Mouse (Mus musculus): ENCODE measurements around the gene Psmg4. TPM values are rescaled to one million over a fixed set of nuclear protein-coding genes. Genes with fewer than 3 reads are reported as not detected.

Gene Psmg4
- polyA plus RNA-seq, 1 experiment from 2014 or later: 99.9 TPM

DNA sequence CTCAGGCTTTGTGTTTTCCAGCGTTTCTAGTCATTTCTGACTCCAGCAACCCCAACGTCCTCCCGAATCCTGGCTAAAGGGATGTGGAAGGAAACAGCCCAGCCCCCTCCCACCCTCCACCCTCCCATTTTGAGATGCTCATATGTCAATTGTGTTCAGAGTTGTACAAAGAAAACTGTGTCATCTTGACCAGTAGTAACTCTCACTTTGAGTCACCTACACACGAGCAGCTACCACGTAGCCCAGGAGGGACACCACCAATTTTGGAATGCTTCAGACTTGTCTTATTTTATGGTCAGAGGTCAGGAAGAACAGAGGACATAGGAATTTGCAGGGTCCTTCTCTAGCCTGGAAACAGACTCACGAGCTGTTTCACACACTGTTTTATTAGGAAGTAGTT lies 11.3 kb downstream of the Psmg4 start:
- no peak overlapping the region for H3K27ac ChIP-seq (replicated peaks)
- peaks cover 23% of the 10 kb centered on the region for H3K36me3 ChIP-seq (replicated peaks)
- no peaks in the 10 kb centered on the region for H3K27me3 ChIP-seq (replicated peaks; ENCODE audit: low read depth, poor library complexity, severe bottlenecking)
- H3K4me1 ChIP-seq: no peaks in the 10 kb centered on the region
- no peaks in the 10 kb centered on the region for H3K9me3 ChIP-seq
- no peak for DNase-seq (ENCODE audit: low spot score)
- 92% methylated on average over 6 of the region's 6 CpGs for WGBS
- H3K4me3 ChIP-seq: no peak overlapping the region

DNA sequence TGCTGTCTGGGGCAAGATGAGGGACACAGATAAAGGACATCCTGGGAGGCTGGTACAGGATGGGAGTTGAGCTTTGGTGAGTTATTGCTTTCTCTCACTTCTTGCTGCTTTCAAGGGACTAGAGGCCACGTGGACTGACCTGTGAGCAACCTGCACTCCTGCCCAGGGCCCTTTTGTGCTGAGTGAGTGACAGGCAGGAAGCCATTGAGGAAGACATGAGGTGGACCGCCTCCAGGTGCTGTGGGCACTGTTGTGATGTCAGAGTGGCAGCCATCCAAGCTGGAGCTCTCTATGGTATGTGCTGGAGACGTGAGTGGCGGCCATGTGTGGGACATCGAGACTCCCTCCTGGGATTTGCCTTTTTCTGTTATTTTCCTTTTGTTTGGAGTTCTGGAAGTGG lies 18.9 kb downstream of the Psmg4 start:
- peaks cover 53% of the 10 kb centered on the region for H3K36me3 ChIP-seq (replicated peaks)
- no peak overlapping the region for H3K27ac ChIP-seq (replicated peaks)

DNA sequence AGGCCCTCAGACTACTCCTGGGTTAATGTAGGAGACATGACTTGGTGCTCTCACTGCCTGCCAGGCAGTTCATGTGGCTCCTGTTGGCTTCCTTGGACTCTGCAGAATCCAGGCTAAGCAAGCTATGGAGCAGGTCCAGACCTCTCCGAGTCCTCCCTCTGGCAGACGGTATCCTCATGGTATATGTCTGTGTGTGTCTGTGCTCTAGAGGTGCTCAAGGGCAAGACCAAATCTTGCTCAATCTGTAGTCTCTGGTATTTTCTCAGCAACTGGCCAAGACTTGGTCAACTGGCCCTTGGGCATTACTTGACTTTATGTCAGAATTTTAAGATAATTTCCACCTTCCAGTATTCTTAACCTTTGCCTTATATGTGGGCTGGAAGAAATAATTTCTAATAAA lies 22.6 kb downstream of the Psmg4 start:
- no peaks in the 10 kb centered on the region for H3K27me3 ChIP-seq (replicated peaks; ENCODE audit: low read depth, poor library complexity, severe bottlenecking)
- DNase-seq (ENCODE audit: low spot score): no peak
- H3K4me1 ChIP-seq: no peaks in the 10 kb centered on the region
- H3K36me3 ChIP-seq (replicated peaks): peaks cover 29% of the 10 kb centered on the region
- H3K4me3 ChIP-seq: no peak overlapping the region
- WGBS: 92% methylated on average over 2 of the region's 2 CpGs
- H3K9me3 ChIP-seq: no peaks in the 10 kb centered on the region
- H3K27ac ChIP-seq (replicated peaks): no peak overlapping the region

More for the DNA sequence above, 18.9 kb downstream of the Psmg4 start:
- Histone ChIP-seq H3K27me3 (replicated peaks; ENCODE audit: low read depth, poor library complexity, severe bottlenecking) (no peaks in the 10 kb centered on the region), H3K4me3 (no peak overlapping the region), H3K9me3 (no peaks in the 10 kb centered on the region), H3K4me1 (no peaks in the 10 kb centered on the region)
- WGBS: 82% methylated on average over 5 of the region's 5 CpGs
- no peak for DNase-seq (ENCODE audit: low spot score)

DNA sequence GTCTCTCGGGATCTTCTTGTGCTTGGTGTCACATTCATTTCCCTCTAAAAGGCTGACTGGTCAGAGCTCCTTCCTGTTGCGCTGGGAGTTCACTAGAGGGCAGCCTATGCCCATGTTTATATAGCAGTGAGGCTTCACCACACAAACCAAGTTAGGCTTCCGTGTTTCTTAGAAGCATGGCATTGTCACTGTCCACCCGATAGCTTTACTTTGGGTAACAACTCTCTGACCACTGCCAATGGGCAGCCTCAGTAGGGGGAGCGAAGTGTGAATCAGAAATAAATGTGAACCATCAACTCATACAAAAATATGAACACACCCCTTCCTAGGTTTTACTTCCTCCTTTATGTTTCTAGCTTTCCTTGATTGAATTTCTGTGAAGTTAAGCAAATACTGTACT lies 24.8 kb downstream of the Psmg4 start:
- Histone ChIP-seq H3K27ac (replicated peaks) (no peak overlapping the region), H3K4me1 (peaks cover under 1% of the 10 kb centered on the region; the same call in 1 of the 2 replicates), H3K27me3 (replicated peaks; ENCODE audit: low read depth, poor library complexity, severe bottlenecking) (no peaks in the 10 kb centered on the region), H3K9me3 (no peaks in the 10 kb centered on the region), H3K4me3 (no peak overlapping the region), H3K36me3 (replicated peaks) (peaks cover 7% of the 10 kb centered on the region)
- 16% methylated on average over 5 of the region's 5 CpGs for WGBS
- DNase-seq (ENCODE audit: low spot score): peak; percentile 70

DNA sequence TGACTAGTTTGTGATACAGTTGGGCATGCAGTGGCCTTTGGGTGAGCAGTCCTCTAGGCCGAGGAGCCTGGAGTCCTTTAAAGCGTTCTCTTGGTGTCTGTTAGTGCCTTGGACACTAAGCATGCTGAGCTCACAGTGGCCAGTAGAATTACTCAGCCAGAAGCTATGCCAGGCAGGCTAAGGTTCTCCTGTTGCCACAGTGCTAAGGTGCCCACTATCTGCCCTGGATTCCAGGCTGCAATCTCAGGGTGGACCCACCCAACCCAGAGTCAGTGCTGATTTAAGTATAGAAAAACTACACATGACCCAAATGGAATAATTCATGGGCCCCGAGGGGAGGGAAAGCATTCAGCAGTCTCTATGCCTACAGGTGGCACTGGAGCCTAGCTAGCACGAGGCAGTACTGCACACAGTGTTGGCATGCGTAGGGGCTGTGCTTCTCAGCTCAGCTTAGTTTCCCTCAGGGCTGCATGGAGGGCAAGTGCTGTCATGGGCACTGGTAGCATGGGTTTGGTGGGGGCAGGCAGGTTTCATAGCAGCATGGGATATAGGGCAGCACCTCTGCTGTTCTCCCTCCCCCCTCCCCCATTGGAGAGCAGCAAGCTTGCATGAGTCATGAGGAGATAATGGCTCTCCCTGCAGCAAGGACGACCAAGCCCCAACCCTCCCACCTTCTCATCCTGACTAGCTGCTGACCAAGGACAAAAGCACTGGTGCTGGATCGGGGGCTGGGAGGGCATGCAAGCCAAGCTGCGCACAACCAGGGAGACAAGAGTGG lies 29.8 kb downstream of the Psmg4 start:
- WGBS: 68% methylated on average over 8 of the region's 8 CpGs
- DNase-seq (ENCODE audit: low spot score): no peak
- Histone ChIP-seq H3K27me3 (replicated peaks; ENCODE audit: low read depth, poor library complexity, severe bottlenecking) (no peaks in the 10 kb centered on the region), H3K36me3 (replicated peaks) (peaks cover 27% of the 10 kb centered on the region), H3K4me1 (peaks cover 15% of the 10 kb centered on the region), H3K9me3 (no peaks in the 10 kb centered on the region), H3K4me3 (no peak overlapping the region), H3K27ac (replicated peaks) (0 out of 2 replicates have a peak overlapping the region, but pooled peaks have one; percentile 26)

DNA sequence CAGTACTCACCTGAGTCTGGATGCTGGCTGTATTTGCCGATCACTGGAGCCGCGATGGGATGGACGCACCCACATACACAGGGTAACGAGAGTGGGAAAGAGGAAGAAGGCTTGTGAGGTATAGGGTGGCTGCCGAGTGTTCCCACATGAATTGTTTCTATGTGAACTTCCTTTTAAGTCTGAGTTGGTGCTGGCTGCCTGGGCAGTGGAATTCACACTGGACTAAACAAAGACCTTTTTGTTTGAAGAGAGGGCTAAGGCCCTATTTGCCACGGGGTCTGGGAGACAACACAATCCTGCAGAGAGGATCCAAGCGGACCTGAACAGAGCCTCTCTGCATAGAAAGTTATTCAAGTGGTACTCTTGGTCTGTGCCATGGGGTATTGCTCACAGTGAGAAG lies 30.6 kb downstream of the Psmg4 start:
- Histone ChIP-seq H3K27ac (replicated peaks) (0 out of 2 replicates have a peak overlapping the region, but pooled peaks have one; percentile 26), H3K4me1 (peaks cover 15% of the 10 kb centered on the region), H3K27me3 (replicated peaks; ENCODE audit: low read depth, poor library complexity, severe bottlenecking) (no peaks in the 10 kb centered on the region), H3K36me3 (replicated peaks) (peaks cover 27% of the 10 kb centered on the region), H3K4me3 (no peak overlapping the region), H3K9me3 (no peaks in the 10 kb centered on the region)
- 46% methylated on average over 8 of the region's 8 CpGs for WGBS
- no peak for DNase-seq (ENCODE audit: low spot score)

DNA sequence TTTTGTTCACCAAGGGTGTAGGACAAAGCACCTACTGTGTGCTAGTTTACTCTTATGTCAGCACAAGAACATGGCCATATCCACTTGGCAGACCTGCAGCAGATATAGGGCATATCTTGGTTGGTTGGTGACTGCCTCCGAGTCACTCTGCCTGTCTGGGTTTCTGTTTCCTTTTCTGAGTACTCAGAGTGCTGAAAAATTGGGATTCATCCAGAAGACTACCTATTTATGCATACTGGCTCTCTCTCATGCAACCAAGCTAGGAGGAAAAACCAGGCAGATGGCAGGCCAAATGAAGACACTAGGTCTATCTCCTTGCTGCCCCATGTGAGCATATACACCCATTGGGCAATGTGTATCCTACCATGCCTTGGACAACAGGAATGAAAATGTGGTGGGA lies 32.9 kb downstream of the Psmg4 start:
- Histone ChIP-seq H3K27me3 (replicated peaks; ENCODE audit: low read depth, poor library complexity, severe bottlenecking) (no peaks in the 10 kb centered on the region), H3K4me1 (peaks cover 15% of the 10 kb centered on the region), H3K4me3 (no peak overlapping the region), H3K9me3 (no peaks in the 10 kb centered on the region), H3K36me3 (replicated peaks) (peaks cover 27% of the 10 kb centered on the region), H3K27ac (replicated peaks) (no peak overlapping the region)
- WGBS: 92% methylated on average over 1 of the region's 1 CpGs
- DNase-seq (ENCODE audit: low spot score): no peak

DNA sequence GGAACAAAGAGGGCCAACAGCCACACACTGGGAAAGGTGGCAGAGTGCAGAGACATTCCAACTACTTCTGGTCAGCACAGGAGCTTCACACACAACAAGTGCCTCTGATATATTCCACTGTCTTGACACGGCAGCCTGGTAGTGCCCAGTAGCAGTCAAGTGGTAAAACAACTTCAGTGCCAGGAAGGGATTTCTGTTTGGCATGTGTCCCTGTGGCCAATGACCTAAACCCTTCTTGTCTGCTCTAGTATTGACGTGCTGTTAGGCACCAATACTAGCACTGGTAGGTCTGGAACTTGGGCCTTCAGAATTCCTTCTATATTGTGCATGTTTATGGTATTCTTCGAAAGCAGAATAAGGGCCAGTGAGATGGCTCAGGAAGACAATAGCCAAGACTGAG lies 42.5 kb downstream of the Psmg4 start:
- H3K4me1 ChIP-seq: no peaks in the 10 kb centered on the region
- 92% methylated on average over 3 of the region's 3 CpGs for WGBS
- no peaks in the 10 kb centered on the region for H3K9me3 ChIP-seq
- peaks cover 7% of the 10 kb centered on the region; the same call in 1 of the 2 replicates for H3K36me3 ChIP-seq (replicated peaks)
- no peak for DNase-seq (ENCODE audit: low spot score)
- no peaks in the 10 kb centered on the region for H3K27me3 ChIP-seq (replicated peaks; ENCODE audit: low read depth, poor library complexity, severe bottlenecking)
- no peak overlapping the region for H3K27ac ChIP-seq (replicated peaks)
- no peak overlapping the region for H3K4me3 ChIP-seq

DNA sequence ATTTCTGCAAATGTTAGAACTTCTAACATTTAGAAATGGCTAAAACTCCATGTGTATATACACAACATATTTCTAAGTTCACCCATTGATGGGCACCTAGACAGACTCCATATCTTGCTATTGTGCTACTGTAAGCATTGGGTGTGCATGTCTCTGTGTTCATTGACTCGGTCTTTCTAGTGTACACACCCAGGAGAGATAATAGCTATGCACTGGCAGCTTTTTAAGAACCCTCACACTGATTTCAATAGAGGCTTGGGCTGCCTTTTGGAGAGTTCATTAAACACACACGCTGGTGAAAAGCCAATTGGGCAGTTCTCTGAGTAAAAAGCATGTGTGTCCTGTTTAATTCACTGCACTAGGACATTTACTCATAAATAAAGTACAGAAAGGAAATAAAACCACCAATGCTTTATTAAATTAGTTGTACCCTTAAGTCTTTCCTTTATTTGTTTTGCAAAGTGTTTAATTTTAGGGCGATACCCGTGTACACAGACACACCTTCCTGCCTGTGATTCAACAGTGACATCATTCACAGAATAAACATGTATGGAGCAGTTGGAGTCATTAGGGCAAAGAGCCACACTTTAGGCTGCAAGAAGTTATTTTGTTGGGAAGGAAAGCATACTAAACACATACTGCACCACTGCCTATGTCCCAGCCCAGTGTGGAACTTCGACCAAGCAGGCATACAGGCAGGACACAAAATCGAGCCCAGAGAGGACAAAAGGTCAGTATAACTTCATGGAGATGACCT lies 45.1 kb downstream of the Psmg4 start:
- DNase-seq (ENCODE audit: low spot score): no peak
- H3K27ac ChIP-seq (replicated peaks): no peak overlapping the region
- WGBS: 87% methylated on average over 6 of the region's 6 CpGs
- H3K27me3 ChIP-seq (replicated peaks; ENCODE audit: low read depth, poor library complexity, severe bottlenecking): no peaks in the 10 kb centered on the region
- no peak overlapping the region for H3K4me3 ChIP-seq
- H3K4me1 ChIP-seq: no peaks in the 10 kb centered on the region
- H3K9me3 ChIP-seq: no peaks in the 10 kb centered on the region
- H3K36me3 ChIP-seq (replicated peaks): 0 out of 2 replicates have a peak, but pooled peaks cover 3% of the 10 kb centered on the region

DNA sequence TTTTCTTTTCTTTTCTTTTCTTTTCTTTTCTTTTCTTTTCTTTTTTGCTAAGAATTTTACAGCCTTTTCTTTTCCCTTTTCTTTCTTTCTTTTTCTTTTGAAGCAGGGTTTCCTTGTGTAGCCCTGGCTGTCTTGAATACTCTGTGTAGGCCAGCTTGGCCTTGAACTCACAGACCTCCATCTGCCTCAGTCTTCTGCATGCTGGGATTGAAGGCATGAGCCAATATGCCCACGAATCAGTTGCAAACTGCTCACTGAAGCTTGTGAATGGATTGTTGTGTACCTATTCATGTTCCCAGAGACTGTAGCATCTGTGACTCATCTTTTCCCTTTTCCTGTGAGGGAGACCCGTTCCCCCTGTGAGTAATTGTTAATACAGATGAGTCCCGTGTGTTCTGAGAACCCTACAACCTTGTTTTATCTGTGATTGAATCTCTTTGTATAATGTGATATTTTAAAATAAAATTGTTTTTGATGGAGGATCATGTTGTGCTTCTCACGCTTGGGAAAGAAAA lies 48.6 kb downstream of the Psmg4 start:
- Histone ChIP-seq H3K27ac (replicated peaks) (no peak overlapping the region), H3K4me3 (no peak overlapping the region), H3K9me3 (no peaks in the 10 kb centered on the region), H3K36me3 (replicated peaks) (no peaks in the 10 kb centered on the region), H3K27me3 (replicated peaks; ENCODE audit: low read depth, poor library complexity, severe bottlenecking) (no peaks in the 10 kb centered on the region), H3K4me1 (no peaks in the 10 kb centered on the region)
- DNase-seq (ENCODE audit: low spot score): no peak
- 69% methylated on average over 4 of the region's 4 CpGs for WGBS

DNA sequence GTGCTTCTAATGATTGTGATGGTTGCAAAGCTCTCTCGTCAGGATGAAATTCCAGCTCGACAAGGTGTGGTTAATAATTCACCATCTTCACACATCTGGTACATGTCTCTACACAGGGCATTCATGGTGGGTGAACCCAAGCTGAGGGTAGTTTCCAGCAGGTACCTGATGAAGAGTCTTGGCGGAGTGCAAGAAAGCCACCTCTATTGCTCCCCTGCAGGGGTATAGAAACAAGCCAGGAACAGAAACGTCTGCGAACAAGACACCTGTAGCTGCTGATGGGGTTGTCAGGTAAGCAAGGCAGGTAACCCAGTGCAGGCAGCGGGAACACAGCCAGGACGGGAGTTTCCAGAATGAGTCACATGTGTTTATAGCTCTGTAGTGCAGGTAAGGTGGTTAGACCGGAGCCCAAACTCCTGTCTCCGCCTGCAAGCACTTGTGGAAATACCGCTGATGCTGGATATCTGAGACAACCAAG lies 50.0 kb downstream of the Psmg4 start:
- 65% methylated on average over 10 of the region's 10 CpGs for WGBS
- H3K4me1 ChIP-seq: no peaks in the 10 kb centered on the region
- DNase-seq (ENCODE audit: low spot score): no peak
- no peak overlapping the region for H3K27ac ChIP-seq (replicated peaks)
- no peaks in the 10 kb centered on the region for H3K27me3 ChIP-seq (replicated peaks; ENCODE audit: low read depth, poor library complexity, severe bottlenecking)
- H3K36me3 ChIP-seq (replicated peaks): no peaks in the 10 kb centered on the region
- H3K4me3 ChIP-seq: no peak overlapping the region
- no peaks in the 10 kb centered on the region for H3K9me3 ChIP-seq

DNA sequence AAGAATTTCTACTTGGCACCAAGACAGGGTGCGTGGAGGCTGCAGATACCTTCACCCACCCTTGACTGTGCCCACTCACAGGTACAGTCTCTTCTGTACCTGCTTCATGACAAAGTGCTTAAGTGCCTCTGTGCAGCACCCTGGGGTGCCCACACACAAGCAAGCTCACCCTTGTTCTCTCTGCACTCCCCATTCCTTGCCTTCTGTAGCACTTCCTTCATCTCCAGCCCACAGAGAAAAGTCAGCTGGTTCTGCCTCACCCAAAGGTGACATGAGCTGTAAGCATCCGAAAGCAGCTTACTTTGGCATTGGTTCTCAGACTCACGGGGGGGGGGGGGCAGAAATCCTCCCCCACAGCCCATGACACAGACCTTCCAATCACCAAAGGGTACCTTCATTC lies 52.1 kb downstream of the Psmg4 start:
- H3K4me3 ChIP-seq: no peak overlapping the region
- H3K27me3 ChIP-seq (replicated peaks; ENCODE audit: low read depth, poor library complexity, severe bottlenecking): no peaks in the 10 kb centered on the region
- H3K9me3 ChIP-seq: no peaks in the 10 kb centered on the region
- DNase-seq (ENCODE audit: low spot score): no peak
- WGBS: 89% methylated on average over 3 of the region's 3 CpGs
- no peak overlapping the region for H3K27ac ChIP-seq (replicated peaks)
- no peaks in the 10 kb centered on the region for H3K4me1 ChIP-seq
- H3K36me3 ChIP-seq (replicated peaks): 0 out of 2 replicates have a peak, but pooled peaks cover 3% of the 10 kb centered on the region
